In genomic region chr6:128491916-128492315, GRCm38 (mm10) we compare ENCODE assay signal across 27 mouse cellular contexts. TPM values are rescaled to one million over a fixed set of nuclear protein-coding genes. Genes with fewer than 3 reads are reported as not detected.
A peak's percentile ranks its signal among the peaks of the same experiment; 100 is the strongest.
DNase-seq lines count a peak whose midpoint lies in the region; ATAC-seq and TF ChIP-seq lines count a peak whose summit lies in the region.
"Had no signal": no experiment of that assay in that cellular context is flagged by ENCODE, and none has a peak within 500 bp of the region (broad histone marks: within the 10 kb centered on the region; RNA-seq: fewer than 3 reads in every experiment).

No protein-coding gene starts in this region.

- no peak overlapping the region for H3K9ac ChIP-seq in heart, embryonic 11.5 days (ENCODE audit: low read depth, low read length)
- H3K9ac ChIP-seq in midbrain, postnatal 0 days (replicated peaks; ENCODE audit: low read length, poor library complexity, severe bottlenecking) = no peak overlapping the region
- H3K9ac ChIP-seq in hindbrain, embryonic 16.5 days (ENCODE audit: low read depth, low read length) = no peak overlapping the region
- H3K9ac ChIP-seq: embryonic facial prominence, embryonic 13.5 days; heart, embryonic 13.5 days; midbrain, embryonic 12.5 days had no signal

- H3K4me1 ChIP-seq in heart, embryonic 11.5 days (ENCODE audit: control insufficient read depth, insufficient read depth, low read length) = no peaks in the 10 kb centered on the region
- H3K4me1 ChIP-seq in midbrain, postnatal 0 days (ENCODE audit: insufficient read depth, low read length) = no peaks in the 10 kb centered on the region
- H3K4me1 ChIP-seq in midbrain, embryonic 10.5 days = no peaks in the 10 kb centered on the region
- no peaks in the 10 kb centered on the region for H3K4me1 ChIP-seq in hindbrain, embryonic 16.5 days (ENCODE audit: control insufficient read depth, insufficient read depth, low read depth, low read length)
- H3K4me1 ChIP-seq: embryonic facial prominence, embryonic 13.5 days; midbrain, embryonic 12.5 days had no signal

- no peak overlapping the region for H3K27ac ChIP-seq in heart, embryonic 11.5 days (ENCODE audit: low read depth, low read length)
- no peak overlapping the region for H3K27ac ChIP-seq in midbrain, postnatal 0 days (ENCODE audit: low read depth, low read length)
- no peak overlapping the region for H3K27ac ChIP-seq in midbrain, embryonic 10.5 days (replicated peaks)
- H3K27ac ChIP-seq in hindbrain, embryonic 16.5 days (ENCODE audit: low read depth, low read length) = no peak overlapping the region
- H3K27ac ChIP-seq: embryonic facial prominence, embryonic 13.5 days; heart, embryonic 13.5 days; kidney, postnatal 0 days; left cerebral cortex, adult 2 months; macrophage; midbrain, embryonic 12.5 days had no signal

- no peak overlapping the region for H3K4me3 ChIP-seq in heart, embryonic 11.5 days (ENCODE audit: low read depth, low read length)
- H3K4me3 ChIP-seq in midbrain, postnatal 0 days (ENCODE audit: low read depth, low read length) = no peak overlapping the region
- no peak overlapping the region for H3K4me3 ChIP-seq in midbrain, embryonic 10.5 days
- H3K4me3 ChIP-seq in hindbrain, embryonic 16.5 days (ENCODE audit: low read length) = no peak overlapping the region
- H3K4me3 ChIP-seq: embryonic facial prominence, embryonic 13.5 days; heart, embryonic 13.5 days; left cerebral cortex, adult 2 months; midbrain, embryonic 12.5 days had no signal

- ATAC-seq in heart, embryonic 11.5 days (replicated peaks; ENCODE audit: insufficient number of reproducible peaks, low FRiP score, low TSS enrichment) = no peak
- no peak; the same call in 1 of the 2 replicates for ATAC-seq in midbrain, postnatal 0 days (ENCODE audit: low FRiP score)
- peak; percentile 86 for ATAC-seq in hindbrain, embryonic 16.5 days
- no peak for ATAC-seq in activated CD4-positive, CD25-positive, alpha-beta regulatory T cell, adult 4 months
- ATAC-seq: CD4-positive, CD25-positive, alpha-beta regulatory T cell, adult 4 months; forebrain, embryonic 16.5 days had no signal

- H3K36me3 ChIP-seq in heart, embryonic 11.5 days (ENCODE audit: control insufficient read depth, insufficient read depth, low read length) = no peaks in the 10 kb centered on the region
- H3K36me3 ChIP-seq in midbrain, postnatal 0 days (ENCODE audit: insufficient read depth, low read length) = no peaks in the 10 kb centered on the region
- no peaks in the 10 kb centered on the region for H3K36me3 ChIP-seq in midbrain, embryonic 10.5 days
- no peaks in the 10 kb centered on the region for H3K36me3 ChIP-seq in hindbrain, embryonic 16.5 days (ENCODE audit: control insufficient read depth, insufficient read depth, low read length)
- H3K36me3 ChIP-seq: embryonic facial prominence, embryonic 13.5 days; heart, embryonic 13.5 days; midbrain, embryonic 12.5 days had no signal

- no peak for TF ChIP-seq CTCF in midbrain, postnatal 0 days (IDR thresholded peaks at IDR 0.05)

- DNase-seq in heart, adult 11 months = peak; percentile 76
- DNase-seq in midbrain, postnatal 0 days (ENCODE audit: low spot score) = peak; percentile 31
- DNase-seq in midbrain, embryonic 10.5 days (ENCODE audit: low spot score) = no peak
- DNase-seq in retina, embryonic 14.5 days (ENCODE audit: low spot score) = peak; percentile 31
- no peak for DNase-seq in adrenal gland, postnatal 4 days (ENCODE audit: low spot score in 2 of 2)
- DNase-seq: adrenal gland, postnatal 36 days; cerebellum, adult 18-20 months; cerebellum, postnatal 14 days; gastrocnemius, postnatal 10 days; heart, postnatal 14 days; kidney, adult 2 months; layer of hippocampus, adult 9-11 months; thymus, adult 18-20 months; thymus, postnatal 36 days had no signal

- H3K27me3 ChIP-seq in heart, embryonic 11.5 days (ENCODE audit: control insufficient read depth, insufficient read depth, low read length) = no peaks in the 10 kb centered on the region
- no peaks in the 10 kb centered on the region for H3K27me3 ChIP-seq in midbrain, postnatal 0 days (ENCODE audit: insufficient read depth, low read length)
- no peaks in the 10 kb centered on the region for H3K27me3 ChIP-seq in midbrain, embryonic 10.5 days (ENCODE audit: low read depth, poor library complexity, severe bottlenecking)
- H3K27me3 ChIP-seq in hindbrain, embryonic 16.5 days (replicated peaks; ENCODE audit: control insufficient read depth, insufficient read depth, low read length) = no peaks in the 10 kb centered on the region
- H3K27me3 ChIP-seq: embryonic facial prominence, embryonic 13.5 days; heart, embryonic 13.5 days; midbrain, embryonic 12.5 days had no signal

- H3K9me3 ChIP-seq in heart, embryonic 11.5 days (replicated peaks; ENCODE audit: control insufficient read depth, low read length) = no peaks in the 10 kb centered on the region
- H3K9me3 ChIP-seq in midbrain, postnatal 0 days (ENCODE audit: low read length) = no peaks in the 10 kb centered on the region
- H3K9me3 ChIP-seq in midbrain, embryonic 10.5 days (replicated peaks) = no peaks in the 10 kb centered on the region
- no peaks in the 10 kb centered on the region for H3K9me3 ChIP-seq in hindbrain, embryonic 16.5 days (ENCODE audit: control insufficient read depth, low read length)
- H3K9me3 ChIP-seq: embryonic facial prominence, embryonic 13.5 days; heart, embryonic 13.5 days; midbrain, embryonic 12.5 days had no signal

- WGBS in heart, embryonic 11.5 days (ENCODE audit: insufficient replicate concordance) = 79% methylated on average over 4 of the region's 4 CpGs
- 87% methylated on average over 4 of the region's 4 CpGs for WGBS in midbrain, postnatal 0 days
- 92% methylated on average over 4 of the region's 4 CpGs for WGBS in midbrain, embryonic 10.5 days
- WGBS in hindbrain, embryonic 16.5 days = 67% methylated on average over 4 of the region's 4 CpGs

- no peak overlapping the region for H3K4me2 ChIP-seq in heart, embryonic 11.5 days
- no peak overlapping the region for H3K4me2 ChIP-seq in midbrain, postnatal 0 days (ENCODE audit: low read depth, low read length, poor library complexity, severe bottlenecking)
- no peak overlapping the region for H3K4me2 ChIP-seq in hindbrain, embryonic 16.5 days (ENCODE audit: low read length)
- H3K4me2 ChIP-seq: embryonic facial prominence, embryonic 13.5 days; heart, embryonic 13.5 days; midbrain, embryonic 12.5 days had no signal

RNA-seq across cellular contexts. Expression of gene Pzp, which starts 34.6 kb away (rescaled TPM):
- 0.24 and 1.1 TPM in 2 replicates for polyA plus RNA-seq in heart, embryonic 11.5 days (2014; fragmentation: Nextera tagmentation; extraction: Ambion mirVana)
- total RNA-seq in midbrain, postnatal 0 days (2014; rRNA removed) = not detected in 2 replicates
- 0.16 TPM in 1 of 2 replicates, not detected in the other for polyA plus RNA-seq in midbrain, postnatal 0 days (2015; fragmentation: Nextera tagmentation; extraction: Ambion mirVana)
- polyA plus RNA-seq in midbrain, embryonic 10.5 days (2016; fragmentation: Nextera tagmentation; extraction: Ambion mirVana) = not detected in 2 replicates
- 0.10 and 0.34 TPM in 2 replicates for polyA plus RNA-seq in hindbrain, embryonic 16.5 days (2015; fragmentation: Nextera tagmentation; extraction: Ambion mirVana)
- polyA plus RNA-seq in activated CD4-positive, CD25-positive, alpha-beta regulatory T cell, adult 4 months (2017; shearing (Covaris generic)) = under 1 TPM in 1 of 2 experiments, not detected in 1; 0.24 TPM
- 100 to 1,000 TPM in 1 of 2 experiments, 10 to 100 TPM in 1; 15.0 to 306 TPM for total RNA-seq in adrenal gland, postnatal 4 days (2021)
- total RNA-seq: granulocyte monocyte progenitor cell, adult 5-6 weeks; left cerebral cortex, adult 2 months; left cerebral cortex, postnatal 36 days had no signal
- polyA plus RNA-seq: forebrain, embryonic 16.5 days; macrophage; midbrain, embryonic 12.5 days had no signal

RNA-seq across cellular contexts. Expression of gene Fkbp4, which starts 53.4 kb away (rescaled TPM):
- 270 and 303 TPM in 2 replicates for polyA plus RNA-seq in heart, embryonic 11.5 days (2014; fragmentation: Nextera tagmentation; extraction: Ambion mirVana)
- 164 and 180 TPM in 2 replicates for total RNA-seq in midbrain, postnatal 0 days (2014; rRNA removed)
- polyA plus RNA-seq in midbrain, postnatal 0 days (2015; fragmentation: Nextera tagmentation; extraction: Ambion mirVana) = 245 and 253 TPM in 2 replicates
- 652 and 727 TPM in 2 replicates for polyA plus RNA-seq in midbrain, embryonic 10.5 days (2016; fragmentation: Nextera tagmentation; extraction: Ambion mirVana)
- polyA plus RNA-seq in hindbrain, embryonic 16.5 days (2015; fragmentation: Nextera tagmentation; extraction: Ambion mirVana) = 341 and 344 TPM in 2 replicates
- polyA plus RNA-seq in activated CD4-positive, CD25-positive, alpha-beta regulatory T cell, adult 4 months (2017; shearing (Covaris generic)) = 10 to 100 TPM; 47.6 to 76.7 TPM
- 100 to 1,000 TPM; 190 to 194 TPM for total RNA-seq in adrenal gland, postnatal 4 days (2021)

Comparison
In these comparisons a context has a peak if more than half of its experiments do, and no peak if none do; other contexts are left out.
1. DNase-seq: peak in heart, adult 11 months (single experiment), midbrain, postnatal 0 days (single experiment) and retina, embryonic 14.5 days (single experiment); none in midbrain, embryonic 10.5 days (single experiment) and adrenal gland, postnatal 4 days (0 of 2).